ENCODE assay signal across 30 mouse cellular contexts in genomic region chr14:118086271-118087035, GRCm38 (mm10). TPM values are rescaled to one million over a fixed set of nuclear protein-coding genes. Genes with fewer than 3 reads are reported as not detected.
DNase-seq lines count a peak whose midpoint lies in the region; ATAC-seq lines count a peak whose summit lies in the region.
"Had no signal": no experiment of that assay in that cellular context is flagged by ENCODE, and none has a peak within 500 bp of the region (broad histone marks: within the 10 kb centered on the region; RNA-seq: fewer than 3 reads in every experiment).

No protein-coding gene starts in this region.

- no peak overlapping the region for H3K27ac ChIP-seq in hindbrain, embryonic 10.5 days
- H3K27ac ChIP-seq in hindbrain, embryonic 11.5 days (ENCODE audit: low read depth, low read length), result no peak overlapping the region
- H3K27ac ChIP-seq: embryonic facial prominence, embryonic 15.5 days; forebrain, embryonic 13.5 days; limb, embryonic 10.5 days; limb, embryonic 15.5 days; liver, embryonic 15.5 days; midbrain, embryonic 10.5 days; midbrain, embryonic 15.5 days; neural tube, embryonic 15.5 days had no signal

- H3K4me2 ChIP-seq in hindbrain, embryonic 11.5 days (replicated peaks; ENCODE audit: low read depth, low read length), result no peak overlapping the region
- H3K4me2 ChIP-seq: embryonic facial prominence, embryonic 15.5 days; forebrain, embryonic 13.5 days; heart, embryonic 11.5 days; limb, embryonic 15.5 days; liver, embryonic 15.5 days; lung, embryonic 14.5 days; midbrain, embryonic 15.5 days; neural tube, embryonic 15.5 days had no signal

- ATAC-seq in hindbrain, embryonic 11.5 days (ENCODE audit: low FRiP score), result no peak
- ATAC-seq in erythroblast, adult 5-6 weeks (replicated peaks; ENCODE audit: low FRiP score, poor library complexity, severe bottlenecking), result no peak
- ATAC-seq: forebrain, embryonic 13.5 days; hindbrain, embryonic 16.5 days; midbrain, embryonic 15.5 days had no signal

- H3K9ac ChIP-seq in hindbrain, embryonic 11.5 days (ENCODE audit: low read depth, low read length), result no peak overlapping the region
- H3K9ac ChIP-seq: embryonic facial prominence, embryonic 15.5 days; forebrain, embryonic 13.5 days; limb, embryonic 15.5 days; liver, embryonic 15.5 days; lung, embryonic 14.5 days; midbrain, embryonic 15.5 days; neural tube, embryonic 15.5 days had no signal

- H3K36me3 ChIP-seq in hindbrain, embryonic 10.5 days, result no peaks in the 10 kb centered on the region
- H3K36me3 ChIP-seq in hindbrain, embryonic 11.5 days (ENCODE audit: control insufficient read depth, insufficient read depth, low read length), result no peaks in the 10 kb centered on the region
- H3K36me3 ChIP-seq: embryonic facial prominence, embryonic 15.5 days; G1E; limb, embryonic 10.5 days; limb, embryonic 15.5 days; liver, embryonic 15.5 days; midbrain, embryonic 10.5 days; midbrain, embryonic 15.5 days; neural tube, embryonic 15.5 days had no signal

- 41% methylated on average over 5 of the region's 5 CpGs for WGBS in hindbrain, embryonic 10.5 days
- WGBS in hindbrain, embryonic 11.5 days, result 36% methylated on average over 5 of the region's 5 CpGs

- no peak overlapping the region for H3K4me3 ChIP-seq in hindbrain, embryonic 10.5 days
- no peak overlapping the region for H3K4me3 ChIP-seq in hindbrain, embryonic 11.5 days (ENCODE audit: low read depth, low read length)
- H3K4me3 ChIP-seq: embryonic facial prominence, embryonic 15.5 days; forebrain, embryonic 13.5 days; limb, embryonic 10.5 days; limb, embryonic 15.5 days; liver, embryonic 15.5 days; midbrain, embryonic 10.5 days; midbrain, embryonic 15.5 days; neural tube, embryonic 15.5 days had no signal

- 0 out of 2 replicates have a peak, but pooled peaks cover 8% of the 10 kb centered on the region for H3K27me3 ChIP-seq in hindbrain, embryonic 10.5 days (ENCODE audit: insufficient read depth, poor library complexity, severe bottlenecking)
- no peaks in the 10 kb centered on the region for H3K27me3 ChIP-seq in hindbrain, embryonic 11.5 days (ENCODE audit: control insufficient read depth, insufficient read depth, low read length)
- H3K27me3 ChIP-seq: embryonic facial prominence, embryonic 15.5 days; limb, embryonic 15.5 days; liver, embryonic 15.5 days; midbrain, embryonic 15.5 days; neural tube, embryonic 15.5 days had no signal

- H3K9me3 ChIP-seq in hindbrain, embryonic 10.5 days, result no peaks in the 10 kb centered on the region
- no peaks in the 10 kb centered on the region for H3K9me3 ChIP-seq in hindbrain, embryonic 11.5 days (ENCODE audit: control insufficient read depth, low read length)
- H3K9me3 ChIP-seq: embryonic facial prominence, embryonic 15.5 days; forebrain, embryonic 13.5 days; G1E; limb, embryonic 10.5 days; limb, embryonic 15.5 days; liver, embryonic 15.5 days; midbrain, embryonic 10.5 days; midbrain, embryonic 15.5 days; neural tube, embryonic 15.5 days had no signal

- DNase-seq in hindbrain, embryonic 10.5 days (ENCODE audit: low spot score), result peak; percentile 18
- DNase-seq in hindbrain, embryonic 11.5 days (ENCODE audit: low spot score), result no peak
- DNase-seq in kidney, postnatal 10 days, result peak; percentile 29
- no peak for DNase-seq in kidney, postnatal 25 days
- DNase-seq in Muller cell, postnatal 12 days (ENCODE audit: inconsistent ontology term), result peak; percentile 52
- no peak for DNase-seq in thymus, adult 18-20 months
- DNase-seq: adrenal gland, postnatal 14 days; cerebellum, adult 11 months; cerebellum, adult 9-10 months; cerebellum, postnatal 36 days; gastrocnemius, postnatal 25 days; heart, adult 18-20 months; heart, postnatal 36 days; layer of hippocampus, adult 9-11 months; lung, embryonic 14.5 days; lung, postnatal 14 days; retina, postnatal 1 day; right cerebral cortex, postnatal 14 days had no signal

- peaks cover 38% of the 10 kb centered on the region for H3K4me1 ChIP-seq in hindbrain, embryonic 10.5 days (replicated peaks)
- no peaks in the 10 kb centered on the region for H3K4me1 ChIP-seq in hindbrain, embryonic 11.5 days (replicated peaks; ENCODE audit: control insufficient read depth, insufficient read depth, low read length)
- H3K4me1 ChIP-seq: limb, embryonic 15.5 days had no signal

RNA-seq across cellular contexts. Expression of gene Dct, which starts 34.4 kb away (rescaled TPM):
- 3.2 and 3.5 TPM in 2 replicates for polyA plus RNA-seq in hindbrain, embryonic 10.5 days (2016; fragmentation: Nextera tagmentation; extraction: Ambion mirVana)
- polyA plus RNA-seq in hindbrain, embryonic 11.5 days (2014; fragmentation: Nextera tagmentation; extraction: Ambion mirVana), result 3.1 and 4.9 TPM in 2 replicates
- total RNA-seq in erythroblast, adult 5-6 weeks (2015; ENCODE audit: low replicate concordance), result 0.38 TPM in 1 of 2 replicates, not detected in the other
- total RNA-seq in erythroblast, adult 5-6 weeks (2017; ENCODE audit: low replicate concordance), result 0.09 and 0.42 TPM in 2 replicates
- total RNA-seq: adrenal gland, postnatal 14 days had no signal
- polyA plus RNA-seq: G1E had no signal

RNA-seq across cellular contexts. Expression of gene Tgds, which starts 46.1 kb away (rescaled TPM):
- polyA plus RNA-seq in hindbrain, embryonic 10.5 days (2016; fragmentation: Nextera tagmentation; extraction: Ambion mirVana), result 29.4 and 32.3 TPM in 2 replicates
- polyA plus RNA-seq in hindbrain, embryonic 11.5 days (2014; fragmentation: Nextera tagmentation; extraction: Ambion mirVana), result 31.9 and 32.3 TPM in 2 replicates
- 3.3 and 5.6 TPM in 2 replicates for total RNA-seq in erythroblast, adult 5-6 weeks (2015; ENCODE audit: low replicate concordance)
- 3.2 and 10.6 TPM in 2 replicates for total RNA-seq in erythroblast, adult 5-6 weeks (2017; ENCODE audit: low replicate concordance)

RNA-seq across cellular contexts. Expression of gene Gpr180, which starts 50.5 kb away (rescaled TPM):
- polyA plus RNA-seq in hindbrain, embryonic 10.5 days (2016; fragmentation: Nextera tagmentation; extraction: Ambion mirVana), result 37.2 and 39.8 TPM in 2 replicates
- polyA plus RNA-seq in hindbrain, embryonic 11.5 days (2014; fragmentation: Nextera tagmentation; extraction: Ambion mirVana), result 35.8 and 36.2 TPM in 2 replicates
- total RNA-seq in erythroblast, adult 5-6 weeks (2015; ENCODE audit: low replicate concordance), result 6.1 TPM in 1 of 2 replicates, not detected in the other
- total RNA-seq in erythroblast, adult 5-6 weeks (2017; ENCODE audit: low replicate concordance), result 1.3 and 2.0 TPM in 2 replicates

Comparison
In these comparisons a context has a peak if more than half of its experiments do, and no peak if none do; other contexts are left out.
1. DNase-seq: peak in hindbrain, embryonic 10.5 days (single experiment), kidney, postnatal 10 days (single experiment) and Muller cell, postnatal 12 days (single experiment); none in hindbrain, embryonic 11.5 days (single experiment), kidney, postnatal 25 days (0 of 2) and thymus, adult 18-20 months (0 of 2).